Mouse (Mus musculus): Measurements from ENCODE around the gene Cort.

- TF ChIP-seq CTCF (IDR thresholded peaks at IDR 0.05), result no peak
- no peak for TF ChIP-seq POLR2A (IDR thresholded peaks at IDR 0.05; ENCODE audit: insufficient read depth, low read depth, low read length)
These were observed 41.2 kb downstream of the Cort start for GRCm38 (mm10) chr4:149085381-149085780.

Data from heart, adult 2 months (tissue).